Mouse (Mus musculus) ES-E14 (cell line): ENCODE results near the gene Gm20521. TPM values are rescaled to one million over a fixed set of nuclear protein-coding genes. Genes with fewer than 3 reads are reported as not detected.

Source experiments
- DNase-seq: peaks from one replicate; pipeline ENCODE4 v3.0.0-alpha.2; 2013; ENCODE audit warnings: low read depth, low spot score
- H3K27ac ChIP-seq: 2 replicates; pipeline ENCODE4 v1.5.1; 2012; ENCODE audit warnings: low read depth, mild to moderate bottlenecking, low read length, moderate library complexity, mixed read lengths; ENCODE audit not compliant: poor library complexity, insufficient read depth, severe bottlenecking
- H3K36me3 ChIP-seq: 2 replicates; pipeline ENCODE4 v1.6.1; 2012; ENCODE audit warnings: mild to moderate bottlenecking, low read length, moderate library complexity, mixed read lengths; ENCODE audit not compliant: control insufficient read depth, poor library complexity, insufficient read depth, severe bottlenecking
- H3K4me1 ChIP-seq, 2 experiments: fragments of 150-350 bp in 1 of 2; sonication (generic) in 1 of 2; 2 replicates each; pipeline ENCODE4 v1.6.1; 2012; ENCODE audit warnings: low read length in 2 of 2, mild to moderate bottlenecking in 1 of 2, mixed read lengths in 1 of 2; ENCODE audit not compliant: control insufficient read depth in 2 of 2, insufficient read depth in 2 of 2, poor library complexity in 1 of 2
- H3K4me3 ChIP-seq, 2 experiments: fragments of 150-350 bp in 1 of 2; sonication (generic) in 1 of 2; 2 replicates each; pipeline ENCODE4 v1.5.1; 2012; ENCODE audit warnings: low read length in 2 of 2, low read depth in 1 of 2, mild to moderate bottlenecking in 1 of 2, mixed read lengths in 1 of 2; ENCODE audit not compliant: insufficient read depth in 1 of 2, poor library complexity in 1 of 2, severe bottlenecking in 1 of 2
- H3K9ac ChIP-seq: 2 replicates; pipeline ENCODE4 v1.6.1; 2012; ENCODE audit warnings: low read depth, mild to moderate bottlenecking, low read length, mixed read lengths; ENCODE audit not compliant: poor library complexity, insufficient read depth, severe bottlenecking
- H3K9me3 ChIP-seq: fragments of 150-350 bp; sonication (generic); 2 replicates; pipeline ENCODE4 v1.6.1; 2012; ENCODE audit warnings: low read depth, mild to moderate bottlenecking, low read length; ENCODE audit not compliant: control insufficient read depth, insufficient read depth
- CHD2 ChIP-seq: IDR thresholded peaks from 2 replicates; pipeline ENCODE4 v1.6.1; 2014; ENCODE audit warnings: mild to moderate bottlenecking, low read depth, low read length, inconsistent platforms
- HCFC1 ChIP-seq: IDR thresholded peaks from 2 replicates; pipeline ENCODE4 v1.6.1; 2012; ENCODE audit warnings: low read length, inconsistent platforms, borderline replicate concordance; ENCODE audit not compliant: insufficient read depth
- MAFK ChIP-seq: IDR thresholded peaks from 2 replicates; pipeline ENCODE4 v1.6.1; 2014; ENCODE audit warnings: mild to moderate bottlenecking, low read depth, low read length, inconsistent platforms; ENCODE audit not compliant: insufficient read depth
- ZC3H11A ChIP-seq: IDR thresholded peaks from 2 replicates; pipeline ENCODE4 v1.6.1; 2012; ENCODE audit warnings: low read depth, mild to moderate bottlenecking, inconsistent platforms, low read length, borderline replicate concordance
- ZNF384 ChIP-seq: IDR thresholded peaks from 2 replicates; pipeline ENCODE4 v1.6.1; 2012; ENCODE audit warnings: low read depth, low read length, inconsistent platforms
- in situ Hi-C, 2 experiments: fragments of 600-800 bp; cut with MboI; formaldehyde crosslinking; loops; one replicate each; pipeline ENCODE4 v1.15.1; 2025; ENCODE audit warnings: low sequenced_read_pairs in 2 of 2, inconsistent platforms in 1 of 2; ENCODE audit not compliant: unreplicated experiment in 2 of 2
- total RNA-seq: library from RNA; depleted of rRNA; stranded (reverse); fragments of 300-350 nt; gene quantifications from 2 replicates; pipeline ENCODE4 v1.2.3, GENCODE M21; 2012; rRNA removed

Gm20521 gene
- 0.71 and 0.79 TPM in 2 replicates for total RNA-seq

DNA sequence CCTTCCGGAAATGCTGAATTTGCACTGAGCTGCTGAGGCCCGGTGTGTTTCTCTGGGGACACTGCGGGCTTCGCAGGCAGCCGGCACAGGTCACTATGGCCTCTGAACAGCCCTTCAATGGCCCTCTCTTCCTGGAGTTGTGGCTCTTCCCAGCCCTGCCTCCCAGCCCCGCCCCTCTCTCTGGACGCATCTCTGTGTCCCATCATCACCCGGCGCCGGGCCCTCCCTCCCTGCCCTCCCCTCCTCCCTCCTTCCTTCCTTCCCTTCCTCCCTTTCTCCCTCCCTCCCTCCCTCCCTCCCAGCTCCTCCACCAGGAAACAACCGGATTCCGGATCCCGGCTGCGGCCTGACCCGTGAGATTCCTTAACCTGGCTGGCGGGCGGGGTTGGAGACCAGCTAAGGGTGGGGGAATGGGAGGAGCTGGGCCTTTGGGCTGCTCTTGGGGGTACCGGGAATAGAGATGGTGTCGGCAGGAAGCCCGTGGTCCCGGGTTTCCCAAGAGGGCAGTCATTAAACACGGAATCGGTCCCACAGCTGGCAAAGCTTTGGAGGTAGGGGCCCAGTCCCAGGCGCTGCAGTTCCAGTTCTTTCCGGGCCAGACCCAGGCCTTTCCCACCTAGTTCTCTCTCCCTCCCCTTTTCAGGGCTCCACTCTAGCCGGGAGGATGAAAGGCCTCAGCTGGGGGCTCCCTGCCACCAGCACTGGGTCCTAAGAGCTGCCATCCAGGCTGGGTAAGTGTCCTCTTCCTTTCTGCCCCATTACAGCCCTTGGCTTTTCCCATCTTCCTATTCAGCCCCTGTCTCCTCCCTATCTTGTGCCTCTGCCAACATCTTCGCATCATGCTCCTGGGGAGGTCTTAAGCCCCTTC, at the start of gene Gm20521, which contains the start of gene Bcl2l2:
Gene Gm20521, plus strand, starts transcription at position 288 of the 868 bp plus-strand sequence.
Gene Bcl2l2, plus strand, starts transcription at position 224 of the 868 bp plus-strand sequence.
- no peaks in the 10 kb centered on the region for H3K36me3 ChIP-seq
- H3K9me3 ChIP-seq = no peaks in the 10 kb centered on the region
- H3K9ac ChIP-seq = peak within 1 kb of the TSS; percentile 84
- in situ Hi-C loops = no loop called here
- H3K4me3 ChIP-seq = peak within 1 kb of the TSS; percentile 78 to 83
- H3K4me1 ChIP-seq = peaks cover 4 to 12% of the 10 kb centered on the region in 2 experiments; a peak in 1 of 4 replicates
- TF ChIP-seq ZC3H11A = no peak
- 0 out of 2 replicates have a peak, but pooled peaks have one; percentile 42 for TF ChIP-seq HCFC1
- no peak for TF ChIP-seq ZNF384
- TF ChIP-seq CHD2 = no peak
- DNase-seq = peak; percentile 82
- H3K27ac ChIP-seq = peak within 1 kb of the TSS; percentile 52; the same call in 1 of the 2 replicates

DNA sequence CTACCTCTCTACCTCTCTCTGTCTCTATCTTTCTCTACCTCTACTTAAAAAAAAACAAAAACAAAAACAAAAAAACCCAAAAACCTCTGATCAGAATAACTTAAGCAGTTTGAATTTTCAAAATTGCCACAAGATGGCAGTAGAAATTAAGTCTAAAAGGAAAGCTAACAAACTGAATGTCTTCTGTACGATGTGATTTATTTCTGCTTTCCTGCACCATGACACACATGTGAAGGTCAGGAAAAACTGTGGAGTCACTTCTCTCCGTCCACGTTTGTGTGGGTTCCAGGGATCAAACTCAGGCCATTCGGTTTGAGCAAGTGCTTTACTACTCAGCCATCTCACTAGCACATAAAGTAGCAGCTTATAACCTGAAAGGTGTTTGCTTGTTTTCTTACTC, 39.8 kb upstream of the Gm20521 start:
- peak; percentile 26 for DNase-seq

DNA sequence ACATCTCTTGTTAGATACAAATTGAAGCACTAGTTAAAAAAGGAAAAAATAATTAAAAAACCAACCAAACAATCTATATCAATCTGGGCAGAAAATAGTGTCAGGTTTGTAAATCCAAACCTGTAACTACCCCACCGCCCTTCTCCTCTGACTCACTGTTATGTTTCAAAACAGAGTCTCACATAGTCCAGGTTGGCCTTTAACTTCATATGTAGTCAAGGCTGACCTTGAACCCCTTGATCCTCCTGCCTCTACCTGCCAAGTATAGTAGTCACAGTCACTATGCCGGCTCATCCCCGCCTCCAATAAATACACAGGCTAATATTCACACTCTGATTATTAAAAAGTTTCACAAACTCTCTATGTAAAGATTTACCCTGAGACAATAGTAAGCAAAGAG, 27.5 kb upstream of the Gm20521 start:
- no peak for TF ChIP-seq ZC3H11A
- no peak for TF ChIP-seq HCFC1
- no peak for TF ChIP-seq MAFK
- TF ChIP-seq CHD2 = no peak
- no peak for TF ChIP-seq ZNF384
- no peak overlapping the region for H3K9ac ChIP-seq
- H3K36me3 ChIP-seq = peaks cover 9% of the 10 kb centered on the region
- no peaks in the 10 kb centered on the region for H3K9me3 ChIP-seq
- no peaks in the 10 kb centered on the region for H3K4me1 ChIP-seq
- no peak overlapping the region for H3K27ac ChIP-seq
- no peak for DNase-seq
- no peak overlapping the region for H3K4me3 ChIP-seq
- in situ Hi-C loops = no loop called here

More for the DNA sequence above, 39.8 kb upstream of the Gm20521 start:
- H3K36me3 ChIP-seq = no peaks in the 10 kb centered on the region
- no peak overlapping the region for H3K9ac ChIP-seq
- TF ChIP-seq CHD2 = no peak
- no peak for TF ChIP-seq MAFK
- no peak for TF ChIP-seq HCFC1
- TF ChIP-seq ZNF384 = no peak
- TF ChIP-seq ZC3H11A = no peak
- no peaks in the 10 kb centered on the region for H3K4me1 ChIP-seq
- H3K9me3 ChIP-seq = no peaks in the 10 kb centered on the region
- no peak overlapping the region for H3K4me3 ChIP-seq
- in situ Hi-C loops = loop anchor here in 1 of 2 experiments (10.0 kb wide), 1 partner anchor 171 kb away; the partner anchor contains the start of gene Ngdn
- no peak overlapping the region for H3K27ac ChIP-seq

DNA sequence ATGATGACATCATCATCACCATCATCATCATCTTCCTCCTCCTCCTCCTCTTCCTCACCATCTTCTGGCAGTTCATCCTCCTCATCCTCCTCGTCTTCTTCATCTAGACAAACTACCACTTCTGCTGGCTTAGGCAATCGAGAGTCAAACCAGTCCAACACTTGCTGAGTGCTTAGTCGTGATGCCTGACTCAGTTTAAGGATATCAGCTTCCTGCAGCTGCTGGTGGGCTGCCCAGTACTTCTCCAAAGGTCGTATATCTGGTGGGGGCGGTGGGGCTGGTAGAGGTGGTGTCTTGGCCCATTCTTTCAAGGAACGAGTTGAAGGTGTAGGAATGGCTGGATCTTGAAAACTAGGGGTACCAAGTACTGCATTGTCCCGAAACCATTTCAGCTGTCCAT, 26.5 kb upstream of the Gm20521 start:
- H3K4me3 ChIP-seq = no peak overlapping the region
- H3K9me3 ChIP-seq = no peaks in the 10 kb centered on the region
- H3K36me3 ChIP-seq = peaks cover 9% of the 10 kb centered on the region
- no peak for TF ChIP-seq ZC3H11A
- no peak for DNase-seq
- in situ Hi-C loops = no loop called here
- no peaks in the 10 kb centered on the region for H3K4me1 ChIP-seq
- no peak overlapping the region for H3K27ac ChIP-seq
- H3K9ac ChIP-seq = no peak overlapping the region
